16 mouse cellular contexts compared by ENCODE assay signal in the genomic region with DNA sequence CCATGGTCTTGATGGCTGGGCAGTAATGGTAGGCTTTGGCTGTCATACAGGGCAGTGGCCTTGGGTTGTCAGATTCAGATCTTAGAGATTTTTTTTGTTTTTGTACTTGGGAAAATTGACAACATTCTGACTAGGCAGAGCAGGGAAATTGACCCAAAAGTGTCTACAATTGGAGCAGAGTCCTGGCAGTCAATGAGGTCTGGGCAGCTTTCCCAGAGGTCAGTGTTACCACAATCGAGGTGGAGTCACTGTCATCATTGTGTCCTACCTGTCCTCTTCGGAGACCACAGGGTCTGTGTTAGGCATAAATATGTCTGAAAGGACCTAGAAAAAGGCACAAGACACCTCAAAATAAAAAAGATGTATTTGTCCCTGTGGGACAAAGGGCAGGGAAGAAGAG.
"Had no signal": no experiment of that assay in that cellular context is flagged by ENCODE, and none has a peak within 500 bp of the region (broad histone marks: within the 10 kb centered on the region; RNA-seq: fewer than 3 reads in every experiment).

No protein-coding gene starts in this region.

- H3K9me3 ChIP-seq: limb, embryonic 10.5 days; limb, embryonic 13.5 days; liver, embryonic 15.5 days had no signal

- H3K4me2 ChIP-seq: limb, embryonic 13.5 days; liver, embryonic 11.5 days; liver, embryonic 15.5 days; midbrain, embryonic 11.5 days had no signal

- H3K4me3 ChIP-seq: layer of hippocampus, adult 2 months; limb, embryonic 10.5 days; limb, embryonic 13.5 days; liver, embryonic 15.5 days had no signal

- H3K9ac ChIP-seq: limb, embryonic 13.5 days; liver, embryonic 15.5 days had no signal

- DNase-seq: kidney, adult 9 months; kidney, postnatal 14 days; kidney, postnatal 4 days; layer of hippocampus, adult 9-11 months; lung, adult 2 months; lung, postnatal 14 days; lung, postnatal 4 days; midbrain, embryonic 14.5 days; thymus, adult 18-20 months; thymus, postnatal 4 days had no signal

- H3K36me3 ChIP-seq: limb, embryonic 10.5 days; limb, embryonic 13.5 days; liver, embryonic 15.5 days had no signal

- H3K27ac ChIP-seq: layer of hippocampus, adult 2 months; limb, embryonic 10.5 days; limb, embryonic 13.5 days; liver, embryonic 15.5 days had no signal
